Mouse (Mus musculus) cerebellum, adult (tissue): Measurements from ENCODE around the gene Cyp2w1.
A peak's percentile ranks its signal among the peaks of the same experiment; 100 is the strongest.
"Not testable (repeated sequence)": the region's sequence is repeated elsewhere in the genome, so short reads cannot be mapped to it uniquely, and the experiment has no call there.

ENCODE experiments used
- ATAC-seq: cut with Nextera tagmentation; 2 replicates; pipeline ENCODE4 v1.9.2; 2017; ENCODE audit warnings: mild to moderate bottlenecking, moderate library complexity, mixed read lengths; ENCODE audit not compliant: insufficient number of reproducible peaks, low FRiP score, low TSS enrichment

Gene Cyp2w1

GRCm38 (mm10) chr5:139380385-139381248, 28.2 kb downstream of the Cyp2w1 start:
- ATAC-seq = peak; percentile 81

GRCm38 (mm10) chr5:139381586-139382513, 29.4 kb downstream of the Cyp2w1 start:
- ATAC-seq = no peak

- no peak for ATAC-seq
Measured at GRCm38 (mm10) chr5:139382760-139383159, 30.3 kb downstream of the Cyp2w1 start.

DNA sequence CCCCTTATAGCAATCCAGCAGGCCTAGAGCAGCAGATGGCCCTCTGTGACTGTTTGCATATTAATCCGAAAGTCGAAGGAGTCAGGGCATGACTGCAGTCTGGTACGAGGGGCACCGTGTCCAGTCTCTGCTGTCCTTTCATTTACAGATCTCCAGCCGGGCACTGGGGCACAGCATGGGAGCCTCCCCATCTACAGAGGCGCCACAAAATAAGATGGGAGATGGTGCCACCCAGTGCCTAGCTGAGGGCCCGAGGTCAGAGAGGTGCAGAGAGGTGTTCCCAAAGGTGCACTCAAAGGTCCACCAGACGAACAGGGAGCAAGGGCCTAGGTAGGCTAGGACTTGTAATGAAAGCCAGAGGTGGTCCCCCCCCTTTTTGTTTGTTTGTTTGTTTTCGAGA, 30.8 kb downstream of the Cyp2w1 start:
- no peak for ATAC-seq

GRCm38 (mm10) chr5:139384531-139384930, 32.1 kb downstream of the Cyp2w1 start:
- no peak for ATAC-seq

DNA sequence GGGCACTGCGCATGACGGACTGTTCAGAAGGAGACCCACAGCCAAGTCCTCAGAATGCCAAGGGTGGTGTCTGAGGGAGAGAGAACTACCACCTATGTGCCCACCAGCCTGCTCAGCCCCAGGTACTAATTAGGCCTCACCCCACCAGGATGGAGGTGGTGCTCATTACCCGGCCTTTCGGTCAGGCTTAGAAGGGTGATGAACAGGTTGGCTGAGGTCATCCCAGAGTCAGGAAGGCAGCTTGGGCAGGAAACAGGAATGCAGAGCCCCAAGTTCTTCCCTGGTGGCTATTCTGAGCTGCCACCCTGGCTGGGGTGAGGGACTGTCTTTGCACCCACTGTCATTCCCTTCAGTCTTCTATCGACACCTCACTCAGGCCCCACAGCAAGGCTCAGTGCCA, 33.6 kb downstream of the Cyp2w1 start:
- no peak for ATAC-seq

DNA sequence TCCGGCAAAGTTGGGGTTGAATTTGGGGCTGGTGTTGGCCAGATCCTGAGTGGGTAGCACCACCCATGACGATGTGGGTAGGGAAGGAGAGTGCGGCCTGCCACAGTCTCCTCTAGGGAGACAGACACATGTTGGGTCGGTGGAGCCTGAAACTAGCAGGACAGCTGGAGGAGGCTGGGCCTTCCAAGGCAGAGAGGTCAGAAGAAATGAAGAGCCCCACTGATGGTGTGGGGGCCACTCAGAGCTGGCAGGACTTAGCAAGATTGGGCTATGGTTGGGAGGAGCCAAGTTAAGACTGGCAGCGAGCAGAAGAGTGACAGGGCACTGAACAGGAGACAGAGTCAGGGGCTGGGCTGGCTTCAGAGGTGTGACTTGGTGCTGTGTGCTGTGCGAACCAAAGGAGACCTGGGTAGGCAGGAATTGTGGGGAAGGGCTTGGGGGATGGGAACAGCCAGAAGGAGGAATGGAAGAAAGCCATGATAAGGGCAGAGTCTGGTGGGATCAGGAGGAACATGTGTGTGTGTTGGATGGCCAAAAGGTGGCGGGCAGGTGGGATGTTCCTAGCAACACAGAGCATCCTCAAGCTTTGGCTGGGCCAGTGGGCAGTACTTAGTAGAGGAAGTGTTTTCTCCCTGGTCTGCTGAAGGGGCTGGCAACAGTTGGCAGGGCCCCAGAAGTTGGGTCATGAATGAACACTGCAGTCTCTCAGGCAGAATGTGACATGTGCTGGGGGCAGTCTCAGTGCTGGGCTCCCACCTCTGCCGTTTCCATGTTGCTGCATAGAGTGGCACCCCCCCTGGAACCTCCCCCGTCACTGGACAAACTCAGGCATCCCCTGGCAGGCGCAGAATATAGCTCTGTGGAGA, 35.1 kb downstream of the Cyp2w1 start:
- ATAC-seq = no peak

DNA sequence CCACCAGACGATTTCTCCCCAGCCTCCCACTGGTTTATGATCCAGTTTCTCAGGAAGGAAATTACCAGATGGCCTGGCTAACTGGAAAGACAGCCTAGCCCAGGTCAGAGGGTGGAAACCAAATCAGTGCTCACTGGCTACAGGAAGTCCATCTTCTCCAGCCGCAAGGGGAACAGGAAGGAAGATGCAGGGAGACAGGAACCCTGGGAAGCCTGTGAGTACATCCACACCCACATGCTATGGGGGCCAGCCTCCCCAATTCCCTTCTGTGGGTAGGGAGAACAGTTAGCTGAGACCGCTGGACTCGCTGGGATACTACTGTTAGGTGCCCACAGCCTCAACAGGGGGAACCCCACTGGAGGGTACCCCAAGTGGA, 35.8 kb downstream of the Cyp2w1 start:
- no peak for ATAC-seq

GRCm38 (mm10) chr5:139388694-139389675, 36.6 kb downstream of the Cyp2w1 start:
- ATAC-seq = no peak

DNA sequence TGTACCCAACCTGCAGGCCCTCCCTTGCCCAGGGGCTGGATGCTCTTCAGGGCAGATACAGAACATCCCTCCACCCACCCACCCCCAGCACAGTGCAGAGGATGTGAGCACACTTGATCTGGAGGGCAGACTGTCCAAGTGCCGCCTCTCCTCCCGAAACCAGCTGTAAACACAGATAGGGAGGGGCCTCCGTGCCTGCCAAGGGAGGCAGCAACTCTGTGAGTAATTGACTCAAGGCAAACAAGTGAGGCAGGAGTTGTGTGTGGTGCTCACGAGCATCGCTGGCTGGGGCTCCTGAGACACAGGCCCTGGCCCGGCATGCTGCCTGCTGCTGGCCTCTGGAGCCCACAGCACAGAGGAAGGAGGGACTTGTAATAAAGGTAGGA, 37.3 kb downstream of the Cyp2w1 start:
- no peak for ATAC-seq

- not testable (repeated sequence) for ATAC-seq
Measured at GRCm38 (mm10) chr5:139390324-139391119, 38.1 kb downstream of the Cyp2w1 start.

DNA sequence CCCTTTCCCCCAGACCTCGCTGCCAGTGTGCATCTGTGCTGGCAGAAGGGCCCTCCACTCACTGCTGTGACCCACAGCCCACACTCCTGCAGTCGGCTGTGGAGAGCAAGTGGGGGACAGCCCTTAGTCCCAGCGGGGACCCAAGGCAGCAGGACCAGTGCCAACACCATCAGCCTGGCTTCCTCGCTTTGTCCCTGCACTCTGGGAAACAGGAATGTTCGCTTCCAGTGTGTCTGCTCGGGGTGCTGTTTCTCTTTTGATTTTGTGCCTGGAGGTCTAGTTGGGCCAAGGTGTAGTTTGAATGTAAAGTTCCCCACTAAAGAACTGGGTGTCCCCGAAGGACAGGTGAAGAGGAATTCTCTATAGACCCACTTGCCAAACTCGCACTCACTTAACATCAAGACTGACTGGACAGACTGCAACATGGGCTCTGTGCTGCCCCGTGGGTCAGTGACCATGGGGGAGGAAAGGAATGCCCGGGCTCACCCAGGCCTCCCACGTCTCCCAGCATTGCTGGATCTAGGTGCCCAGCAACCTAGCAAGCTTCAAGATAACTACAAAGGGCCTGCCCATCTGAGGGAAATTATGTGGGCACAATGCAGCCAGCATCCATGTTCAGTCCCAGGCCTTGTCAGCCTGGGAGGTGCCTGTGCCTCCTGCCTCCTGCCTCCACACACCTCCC, 39.0 kb downstream of the Cyp2w1 start:
- ATAC-seq = 0 out of 2 replicates have a peak, but pooled peaks have one; percentile 5

GRCm38 (mm10) chr5:139392219-139393196, 40.1 kb downstream of the Cyp2w1 start:
- no peak for ATAC-seq

DNA sequence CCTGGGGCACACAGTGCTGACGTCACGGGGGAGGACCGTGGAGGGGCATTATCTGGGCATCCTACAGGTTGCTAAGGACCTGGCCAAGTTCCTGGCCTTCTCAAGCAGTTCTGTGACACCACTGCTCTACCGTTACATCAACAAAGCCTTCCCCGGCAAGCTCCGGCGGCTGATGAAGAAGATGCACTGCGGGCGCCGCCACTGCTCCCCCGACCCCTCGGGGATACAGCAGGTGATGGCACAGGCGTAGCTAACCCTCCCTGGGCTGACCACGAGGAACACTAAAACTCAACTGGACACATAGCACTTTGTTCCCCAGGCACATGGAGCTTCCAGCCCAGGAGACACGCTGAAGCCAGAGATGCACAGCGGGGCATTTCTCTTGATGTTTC, 40.8 kb downstream of the Cyp2w1 start:
- no peak for ATAC-seq

DNA sequence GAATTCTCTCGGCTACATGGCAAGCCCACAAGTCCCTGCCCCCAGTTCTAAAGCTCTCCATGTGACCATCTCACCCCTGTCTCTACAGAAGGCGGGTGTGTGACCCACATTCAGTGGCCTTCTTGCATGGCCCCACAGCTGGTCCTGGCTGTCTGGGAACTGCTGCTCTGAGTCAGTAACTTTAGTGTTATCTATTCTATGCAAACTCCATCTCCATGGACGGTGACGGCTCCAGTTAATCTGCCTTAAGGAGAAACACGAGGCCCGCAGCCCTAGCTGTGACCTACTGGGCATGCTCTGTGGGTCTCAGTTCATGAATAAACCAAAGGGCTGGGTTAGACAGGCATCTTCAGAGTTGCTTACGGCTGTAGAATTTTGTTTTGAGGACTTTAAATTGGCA, 42.0 kb downstream of the Cyp2w1 start:
- no peak for ATAC-seq

DNA sequence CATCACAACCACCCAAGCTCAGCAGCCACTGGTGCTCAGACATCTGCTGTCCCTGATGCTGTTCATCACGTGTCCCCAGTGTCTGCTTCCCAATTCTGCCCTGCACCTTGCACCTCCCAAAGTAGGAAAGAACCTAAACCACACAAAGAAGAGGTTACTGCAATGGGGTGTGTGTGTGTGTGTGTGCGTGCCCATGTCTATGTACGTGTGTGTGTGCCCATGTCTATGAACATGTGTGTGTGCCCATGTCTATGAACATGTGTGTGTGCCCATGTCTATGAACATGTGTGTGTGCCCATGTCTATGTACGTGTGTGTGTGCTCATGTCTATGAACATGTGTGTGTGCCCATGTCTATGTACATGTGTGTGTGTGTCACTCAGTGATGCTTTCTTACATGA, 43.1 kb downstream of the Cyp2w1 start:
- ATAC-seq = no peak
